Mouse (Mus musculus) small intestine, adult 2 months (tissue): ENCODE measurements around the gene Gm20388.

ENCODE experiments used
- CTCF ChIP-seq: fragments of 200-500 bp; IDR thresholded peaks from 2 replicates; pipeline ENCODE4 v1.5.1; 2012; ENCODE audit warnings: low read depth, mild to moderate bottlenecking, control low read depth, inconsistent platforms, low read length, moderate library complexity, mixed read lengths; ENCODE audit not compliant: insufficient replicate concordance, insufficient read length; ENCODE audit errors: extremely low read depth
- POLR2A ChIP-seq: fragments of 200-500 bp; IDR thresholded peaks from 2 replicates; pipeline ENCODE4 v1.6.1; 2012; ENCODE audit warnings: low read depth, mild to moderate bottlenecking, control low read depth, inconsistent platforms, low read length, moderate library complexity

DNA sequence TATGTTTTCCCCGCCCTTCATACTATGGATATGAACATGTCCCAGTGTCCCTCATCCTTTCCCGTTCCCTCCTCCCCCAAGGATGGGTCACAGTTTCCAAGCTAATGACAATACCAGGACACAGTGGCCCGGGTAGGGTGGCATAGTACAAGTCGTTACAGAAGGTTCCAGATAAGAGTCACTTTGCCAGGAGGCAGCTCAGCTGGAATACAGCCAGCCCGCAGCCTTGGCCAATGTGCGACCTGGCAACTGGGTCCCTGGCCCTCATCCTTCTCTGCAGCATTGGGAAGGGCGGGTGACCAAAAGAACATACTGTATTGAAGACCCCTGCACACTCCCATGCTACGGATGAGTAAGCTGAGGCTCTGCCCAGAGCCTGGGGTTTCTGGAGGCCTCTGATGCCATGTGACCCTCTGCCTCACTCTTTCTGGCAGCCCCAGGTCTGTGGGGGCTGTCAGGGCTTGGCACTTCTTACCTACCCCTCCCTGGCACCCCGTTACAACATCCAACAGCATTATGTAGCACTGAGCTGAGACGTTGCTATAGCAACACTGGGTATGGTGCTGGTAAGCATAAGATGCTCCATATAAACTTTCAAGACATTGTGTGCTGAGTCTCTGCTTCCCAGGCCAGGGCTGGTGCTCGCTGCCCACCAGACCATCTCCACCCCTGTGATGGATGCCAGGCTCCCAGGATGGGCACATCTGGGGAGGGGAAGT lies 418.5 kb downstream of the Gm20388 start:
- TF ChIP-seq POLR2A = no peak
- TF ChIP-seq CTCF = no peak
